7 mouse cellular contexts compared by ENCODE assay signal in the genomic region with DNA sequence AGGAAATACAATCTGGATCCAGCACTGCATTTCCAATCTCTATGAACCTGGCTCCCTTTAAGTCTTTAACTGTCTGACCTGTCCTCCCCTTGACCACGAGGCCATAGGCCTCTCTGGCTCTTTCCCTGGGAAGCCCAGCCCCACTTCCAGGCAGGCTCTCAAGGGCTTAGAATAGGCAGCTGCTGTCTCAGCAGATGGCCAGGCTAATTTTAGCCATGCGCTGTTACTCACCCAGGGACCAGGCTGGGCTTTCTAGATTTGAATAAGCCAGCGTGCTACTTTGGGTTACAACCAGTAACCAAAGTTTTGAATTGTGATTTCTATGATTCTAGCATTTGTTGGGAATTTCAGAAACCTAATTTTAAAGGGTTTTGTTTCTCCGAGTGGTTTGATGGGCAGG. TPM values are rescaled to one million over a fixed set of nuclear protein-coding genes. Genes with fewer than 3 reads are reported as not detected.
DNase-seq lines count a peak whose midpoint lies in the region; ATAC-seq and TF ChIP-seq lines count a peak whose summit lies in the region.

No protein-coding gene starts in this region.

- peak overlapping the region; percentile 73 for H3K27ac ChIP-seq in CH12.LX (ENCODE audit: insufficient read depth, low read depth)
- H3K27ac ChIP-seq in stomach, postnatal 0 days (replicated peaks): no peak overlapping the region

- no peak for ATAC-seq in stomach, postnatal 0 days (ENCODE audit: low FRiP score, low TSS enrichment)

- TF ChIP-seq RAD21 in CH12.LX (IDR thresholded peaks at IDR 0.05; ENCODE audit: low read depth, low read length): no peak; the same call in 1 of the 2 replicates

- dilution Hi-C loops in CH12.LX (cut with MboI; ENCODE audit: extremely low pct_ligation_motif_present, extremely low pct_unique_long_range_greater_than_20kb, low sequenced_read_pairs): no loop called here

- H3K4me3 ChIP-seq in CH12.LX (replicated peaks in 1 of 3; ENCODE audit: low read depth in 2 of 3, low read length in 2 of 3, poor library complexity in 1 of 3) (no peak overlapping the region), myocyte (no peak overlapping the region)
- no peak overlapping the region for H3K4me3 ChIP-seq in stomach, postnatal 0 days (ENCODE audit: low read depth, low read length)

- TF ChIP-seq EP300 in CH12.LX (IDR thresholded peaks at IDR 0.05; ENCODE audit: low read length): peak; percentile 96
- TF ChIP-seq EP300 in stomach, postnatal 0 days (optimal IDR thresholded peaks at IDR 0.05): no peak

- TF ChIP-seq POLR2A in CH12.LX (IDR thresholded peaks at IDR 0.05; ENCODE audit: low read depth, low read length) (no peak), myocyte (IDR thresholded peaks at IDR 0.05; ENCODE audit: insufficient read length, low read depth) (no peak)

- H3K79me2 ChIP-seq in CH12.LX (replicated peaks; ENCODE audit: control insufficient read depth, extremely low read depth, insufficient read depth, poor library complexity, severe bottlenecking): no peaks in the 10 kb centered on the region
- no peaks in the 10 kb centered on the region for H3K79me2 ChIP-seq in myocyte (ENCODE audit: control insufficient read depth, insufficient read depth)

- 62% methylated on average over 4 of the region's 4 CpGs for WGBS in stomach, postnatal 0 days

- H3K4me2 ChIP-seq in CH12.LX (ENCODE audit: insufficient read depth, low read depth, poor library complexity, severe bottlenecking) (peak overlapping the region; percentile 77), myocyte (ENCODE audit: low read depth) (peak overlapping the region; percentile 64)
- no peak overlapping the region for H3K4me2 ChIP-seq in stomach, postnatal 0 days (replicated peaks; ENCODE audit: low read depth)

- in situ Hi-C loops in CH12.LX (cut with MboI; ENCODE audit: low pct_ligation_motif_present, low pct_unique_long_range_greater_than_20kb, low sequenced_read_pairs): no loop called here

- peaks cover 45 to 77% of the 10 kb centered on the region in 2 experiments for H3K4me1 ChIP-seq in CH12.LX (ENCODE audit: control insufficient read depth in 1 of 2, insufficient read depth in 2 of 2)
- H3K4me1 ChIP-seq in stomach, postnatal 0 days (replicated peaks; ENCODE audit: control insufficient read depth, insufficient read depth): no peaks in the 10 kb centered on the region

- intact Hi-C loops in heart, postnatal 36 days (cut with DNase I): no loop called here

- peak; percentile 80 for DNase-seq in CH12.LX (ENCODE audit: extremely low read depth)
- peak; percentile 65 for DNase-seq in adrenal gland, postnatal 10 days
- DNase-seq in frontal cortex, postnatal 25 days (ENCODE audit: low spot score in 2 of 2): peak; percentile 39 to 51
- peak; percentile 45 to 54 for DNase-seq in heart, postnatal 36 days
- DNase-seq in c-Kit-positive CD71-positive TER-119-positive erythroid progenitor cells, embryonic 14.5 days (ENCODE audit: low spot score): no peak
- DNase-seq in stomach, postnatal 0 days (ENCODE audit: low spot score): no peak

- H3K36me3 ChIP-seq in CH12.LX (replicated peaks in 1 of 2; ENCODE audit: control insufficient read depth in 1 of 2, insufficient read depth in 1 of 2, low read length in 1 of 2): peaks cover 26 to 76% of the 10 kb centered on the region in 2 experiments
- H3K36me3 ChIP-seq in myocyte (ENCODE audit: control insufficient read depth, insufficient read depth): peaks cover 3% of the 10 kb centered on the region
- H3K36me3 ChIP-seq in stomach, postnatal 0 days (ENCODE audit: control insufficient read depth, insufficient read depth, low read length): peaks cover 8% of the 10 kb centered on the region; the same call in 1 of the 2 replicates

- no peaks in the 10 kb centered on the region for H3K9me3 ChIP-seq in CH12.LX (replicated peaks; ENCODE audit: low read length)
- H3K9me3 ChIP-seq in stomach, postnatal 0 days (ENCODE audit: control insufficient read depth, low read length): no peaks in the 10 kb centered on the region

- H3K9ac ChIP-seq in CH12.LX (ENCODE audit: insufficient read depth, low read depth): no peak overlapping the region
- H3K9ac ChIP-seq in stomach, postnatal 0 days (ENCODE audit: low read length): no peak overlapping the region

- H3K27me3 ChIP-seq in CH12.LX (replicated peaks) (no peaks in the 10 kb centered on the region), myocyte (ENCODE audit: control insufficient read depth, insufficient read depth, insufficient read length) (no peaks in the 10 kb centered on the region)
- no peaks in the 10 kb centered on the region for H3K27me3 ChIP-seq in stomach, postnatal 0 days (ENCODE audit: control insufficient read depth, insufficient read depth, low read length)

- no peak overlapping the region for H3ac ChIP-seq in myocyte (ENCODE audit: control insufficient read depth, insufficient read length)

- no peak for TF ChIP-seq CTCF in CH12.LX (conservative IDR thresholded peaks at IDR 0.05 in 1 of 2, IDR thresholded peaks at IDR 0.05 in 1 of 2; ENCODE audit: low read depth in 2 of 2, low read length in 2 of 2)
- TF ChIP-seq CTCF in stomach, postnatal 0 days (IDR thresholded peaks at IDR 0.05; ENCODE audit: low read depth): no peak

TF ChIP-seq in CH12.LX, 34 proteins besides CTCF, POLR2A, EP300 and RAD21 (continues in another document):
- TF ChIP-seq CHD1 (IDR thresholded peaks at IDR 0.05; ENCODE audit: low read depth, low read length): no peak
- no peak for TF ChIP-seq TBP (conservative IDR thresholded peaks at IDR 0.05; ENCODE audit: low read depth, low read length)
- TF ChIP-seq ETS1 (conservative IDR thresholded peaks at IDR 0.05; ENCODE audit: low read depth, low read length): peak; percentile 93
- TF ChIP-seq HCFC1 (IDR thresholded peaks at IDR 0.05; ENCODE audit: low read depth, low read length): 0 out of 2 replicates have a peak, but pooled peaks have one; percentile 27
- no peak for TF ChIP-seq E2F4 (IDR thresholded peaks at IDR 0.05; ENCODE audit: insufficient replicate concordance, low read depth, low read length)
- peak; percentile 97 for TF ChIP-seq TCF12 (IDR thresholded peaks at IDR 0.05; ENCODE audit: low read depth, low read length)
- TF ChIP-seq ZMIZ1 (IDR thresholded peaks at IDR 0.05; ENCODE audit: low read depth, low read length): no peak
- peak; percentile 80 for TF ChIP-seq JUN (IDR thresholded peaks at IDR 0.05; ENCODE audit: insufficient read depth, low read depth, low read length)
- TF ChIP-seq ZNF384 (IDR thresholded peaks at IDR 0.05; ENCODE audit: low read depth, low read length): no peak
- TF ChIP-seq PAX5 (IDR thresholded peaks at IDR 0.05; ENCODE audit: low read length): no peak
- peak; percentile 69; the same call in 1 of the 2 replicates for TF ChIP-seq CHD2 (IDR thresholded peaks at IDR 0.05; ENCODE audit: low read length)
- TF ChIP-seq MXI1 (IDR thresholded peaks at IDR 0.05; ENCODE audit: low read depth, low read length): no peak; the same call in 1 of the 2 replicates
- peak; percentile 89 for TF ChIP-seq MAFK (IDR thresholded peaks at IDR 0.05; ENCODE audit: insufficient replicate concordance, low read length)
- TF ChIP-seq KAT2A (IDR thresholded peaks at IDR 0.05; ENCODE audit: insufficient replicate concordance, low read length): 0 out of 2 replicates have a peak, but pooled peaks have one; percentile 29
- TF ChIP-seq NRF1 (IDR thresholded peaks at IDR 0.05; ENCODE audit: low read depth, low read length): peak; percentile 10; the same call in 1 of the 2 replicates

TF ChIP-seq in myocyte, 11 proteins besides CTCF, POLR2A, EP300 and RAD21:
- no peak for TF ChIP-seq USF1 (IDR thresholded peaks at IDR 0.05; ENCODE audit: low read depth)
- TF ChIP-seq MYOG (IDR thresholded peaks at IDR 0.05; ENCODE audit: control insufficient read depth in 1 of 3, insufficient read depth in 1 of 3, insufficient read length in 2 of 3, low read depth in 2 of 3): peak; percentile 29 to 94 (median 65)
- peak; percentile 59 to 86 (median 76) for TF ChIP-seq MYOD1 (IDR thresholded peaks at IDR 0.05; ENCODE audit: control insufficient read depth in 1 of 3, insufficient read length in 2 of 3, low read depth in 2 of 3)

RNA-seq across cellular contexts. Expression of a gene that starts 35.9 kb away (rescaled TPM):
- total RNA-seq in CH12.LX (2012; rRNA removed) (313 and 333 TPM in 2 replicates), CH12.LX (2014; rRNA removed) (304 and 310 TPM in 2 replicates)
- polyA plus RNA-seq in CH12.LX (2012; ENCODE audit: insufficient read length, low read depth) (310 and 344 TPM in 2 replicates), myocyte (2012; fragmentation: generic; extraction: Trizol) (29.2 TPM)
- 100 to 1,000 TPM in 1 of 2 experiments, 10 to 100 TPM in 1; 77.7 to 101 TPM for total RNA-seq in adrenal gland, postnatal 10 days (2021)
- total RNA-seq in heart, postnatal 36 days (2021): 10 to 100 TPM; 61.6 to 73.8 TPM
- 31.3 and 31.9 TPM in 2 replicates for polyA plus RNA-seq in stomach, postnatal 0 days (2015; fragmentation: Nextera tagmentation; extraction: Ambion mirVana)

RNA-seq across cellular contexts. Expression of a gene that starts 36.4 kb away (rescaled TPM):
- total RNA-seq in CH12.LX (2012; rRNA removed) (7.6 and 10.5 TPM in 2 replicates), CH12.LX (2014; rRNA removed) (24.5 and 24.7 TPM in 2 replicates)
- polyA plus RNA-seq in CH12.LX (2012; ENCODE audit: insufficient read length, low read depth) (13.5 and 13.7 TPM in 2 replicates), myocyte (2012; fragmentation: generic; extraction: Trizol) (1.9 TPM)
- total RNA-seq in adrenal gland, postnatal 10 days (2021): 1 to 10 TPM; 7.6 to 8.4 TPM
- total RNA-seq in heart, postnatal 36 days (2021): 1 to 10 TPM; 2.8 to 3.6 TPM
- 5.5 and 6.4 TPM in 2 replicates for polyA plus RNA-seq in stomach, postnatal 0 days (2015; fragmentation: Nextera tagmentation; extraction: Ambion mirVana)

Comparison
In these comparisons a context has a peak if more than half of its experiments do, and no peak if none do; other contexts are left out.
1. DNase-seq: peak in CH12.LX (single experiment), adrenal gland, postnatal 10 days (single experiment), frontal cortex, postnatal 25 days (2 of 2) and heart, postnatal 36 days (2 of 2); none in c-Kit-positive CD71-positive TER-119-positive erythroid progenitor cells, embryonic 14.5 days (single experiment) and stomach, postnatal 0 days (single experiment).